Mouse (Mus musculus) embryo, embryonic 11.5 days (tissue): Measurements from ENCODE around the gene Rtn2.

Experiments used
- DNase-seq: peaks from one replicate; pipeline ENCODE4 v3.0.0-alpha.2; 2012; ENCODE audit warnings: low read depth, low spot score

Rtn2 gene

GRCm38 (mm10) chr7:19282385-19282784 lies at the start of gene Rtn2:
TSS of gene Rtn2 (plus strand) at chr7:19282624.
- no peak for DNase-seq

- no peak for DNase-seq
Observed at GRCm38 (mm10) chr7:19234652-19235051, 47.8 kb upstream of the Rtn2 start.

GRCm38 (mm10) chr7:19235092-19235671 lies 47.2 kb upstream of the Rtn2 start:
- DNase-seq: no peak

GRCm38 (mm10) chr7:19236411-19236810 lies 46.0 kb upstream of the Rtn2 start:
- DNase-seq: no peak

- no peak for DNase-seq
Observed at GRCm38 (mm10) chr7:19238344-19238743, 44.1 kb upstream of the Rtn2 start.

GRCm38 (mm10) chr7:19239423-19239822 lies 43.0 kb upstream of the Rtn2 start:
- DNase-seq: peak; percentile 82

GRCm38 (mm10) chr7:19239986-19240385 lies 42.4 kb upstream of the Rtn2 start:
- no peak for DNase-seq

- DNase-seq: no peak
Observed at GRCm38 (mm10) chr7:19240905-19241463, 41.4 kb upstream of the Rtn2 start.

- no peak for DNase-seq
Observed at GRCm38 (mm10) chr7:19242005-19242404, 40.4 kb upstream of the Rtn2 start.

- no peak for DNase-seq
Observed at GRCm38 (mm10) chr7:19243858-19244257, 38.6 kb upstream of the Rtn2 start.

- DNase-seq: no peak
Observed at GRCm38 (mm10) chr7:19245083-19245482, 37.3 kb upstream of the Rtn2 start.

- no peak for DNase-seq
Observed at GRCm38 (mm10) chr7:19246855-19247254, 35.6 kb upstream of the Rtn2 start.

GRCm38 (mm10) chr7:19247511-19247910 lies 34.9 kb upstream of the Rtn2 start:
- no peak for DNase-seq

GRCm38 (mm10) chr7:19252078-19252477 lies 30.3 kb upstream of the Rtn2 start:
- DNase-seq: no peak

GRCm38 (mm10) chr7:19253437-19253836 lies 29.0 kb upstream of the Rtn2 start:
- no peak for DNase-seq

- DNase-seq: no peak
Observed at GRCm38 (mm10) chr7:19255395-19255794, 27.0 kb upstream of the Rtn2 start.

GRCm38 (mm10) chr7:19256567-19256966 lies 25.9 kb upstream of the Rtn2 start:
- DNase-seq: no peak

GRCm38 (mm10) chr7:19257390-19258022 lies 24.9 kb upstream of the Rtn2 start:
- no peak for DNase-seq

GRCm38 (mm10) chr7:19258336-19258735 lies 24.1 kb upstream of the Rtn2 start:
- DNase-seq: no peak

- no peak for DNase-seq
Observed at GRCm38 (mm10) chr7:19265147-19265546, 17.3 kb upstream of the Rtn2 start.

GRCm38 (mm10) chr7:19265928-19266822 lies 16.2 kb upstream of the Rtn2 start:
- no peak for DNase-seq

GRCm38 (mm10) chr7:19267051-19267450 lies 15.4 kb upstream of the Rtn2 start:
- no peak for DNase-seq
